Mouse (Mus musculus) left cerebral cortex, postnatal 36 days (tissue): ENCODE results near the gene Mgarp. TPM values are rescaled to one million over a fixed set of nuclear protein-coding genes. Genes with fewer than 3 reads are reported as not detected.
"Not testable (repeated sequence)": the region's sequence is repeated elsewhere in the genome, so short reads cannot be mapped to it uniquely, and the experiment has no call there.

Experiments
- DNase-seq, 2 experiments: peaks; one replicate each; pipeline ENCODE4 v3.0.0; 2021 to 2022; ENCODE audit warnings: low spot score in 2 of 2, mixed read lengths in 1 of 2
- intact Hi-C: fragments of 180-260 bp; cut with DNase I; formaldehyde crosslinking; loops from one replicate; pipeline ENCODE4 v1.15.1; 2025
- total RNA-seq, 2 experiments: library from RNA; stranded (reverse); gene quantifications; 2 replicates each; pipeline ENCODE4 v1.2.3; 2021

The Mgarp gene
- not detected for total RNA-seq

- intact Hi-C loops = no loop called here
- no peak for DNase-seq
Measured at GRCm38 (mm10) chr3:51396219-51397068, at the start of gene Mgarp. Gene Mgarp, minus strand, starts transcription at chr3:51396738.

- intact Hi-C loops = no loop called here
- DNase-seq = no peak
Measured at GRCm38 (mm10) chr3:51434871-51435595, 38.5 kb upstream of the Mgarp start.

DNA sequence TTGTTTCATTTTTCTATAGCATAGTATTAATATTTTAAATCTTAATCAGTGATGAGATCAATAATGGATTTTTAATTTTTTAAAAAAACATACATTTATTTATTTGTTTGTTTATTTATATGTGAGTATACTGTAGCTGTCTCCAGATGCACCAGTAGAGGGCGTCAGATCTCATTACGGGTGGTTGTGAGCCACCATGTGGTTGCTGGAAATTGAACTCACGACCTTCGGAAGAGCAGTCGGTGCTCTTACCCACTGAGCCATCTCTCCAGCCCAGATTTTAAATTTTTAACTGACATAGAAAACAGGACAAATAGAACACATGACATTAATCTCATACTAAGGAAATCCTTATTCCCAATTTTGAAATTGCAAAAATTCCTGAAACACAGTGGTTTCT lies 37.8 kb upstream of the Mgarp start:
- DNase-seq, intact Hi-C loops: not testable (repeated sequence)

DNA sequence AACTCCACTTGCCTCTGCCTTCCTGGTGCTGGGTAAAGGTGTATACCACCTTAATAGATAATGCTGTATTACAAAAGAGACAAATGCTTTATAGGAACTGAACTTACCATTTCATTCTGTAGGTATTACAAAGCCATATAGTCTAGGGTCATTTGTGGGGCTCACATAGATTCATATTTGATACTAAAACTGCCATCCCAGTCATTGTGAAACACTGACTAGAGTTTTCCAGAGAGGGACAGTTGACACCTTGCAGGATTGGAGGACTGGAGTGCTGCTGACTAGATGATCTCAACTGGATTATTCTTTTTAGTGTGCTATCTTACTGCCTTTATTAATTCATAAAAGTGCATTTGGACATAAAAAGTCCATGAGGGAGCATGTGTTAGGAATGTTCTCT lies 28.9 kb upstream of the Mgarp start:
- DNase-seq = no peak
- intact Hi-C loops = no loop called here

- intact Hi-C loops = no loop called here
- no peak for DNase-seq
Measured at GRCm38 (mm10) chr3:51421921-51422320, 25.4 kb upstream of the Mgarp start.

DNA sequence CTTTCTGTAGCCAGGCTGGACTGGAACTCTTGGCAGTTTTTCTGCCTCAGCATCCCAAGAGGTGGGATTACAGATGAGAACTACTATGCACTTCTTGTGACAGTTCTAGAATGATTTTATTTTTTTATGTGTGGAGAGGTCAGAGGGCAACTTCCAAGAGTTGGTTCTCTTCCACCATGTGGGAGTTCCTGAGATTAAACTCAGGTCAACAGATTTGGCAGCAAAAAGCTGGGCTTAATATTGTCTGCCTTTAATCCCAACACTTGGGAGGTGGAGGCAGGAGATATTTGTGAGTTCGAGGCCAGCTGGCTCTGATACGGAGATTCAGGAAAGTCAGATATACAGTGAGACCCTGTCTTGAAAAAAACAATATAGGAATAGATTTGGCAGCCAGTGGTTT lies 21.4 kb upstream of the Mgarp start:
- DNase-seq = no peak
- intact Hi-C loops = no loop called here

DNA sequence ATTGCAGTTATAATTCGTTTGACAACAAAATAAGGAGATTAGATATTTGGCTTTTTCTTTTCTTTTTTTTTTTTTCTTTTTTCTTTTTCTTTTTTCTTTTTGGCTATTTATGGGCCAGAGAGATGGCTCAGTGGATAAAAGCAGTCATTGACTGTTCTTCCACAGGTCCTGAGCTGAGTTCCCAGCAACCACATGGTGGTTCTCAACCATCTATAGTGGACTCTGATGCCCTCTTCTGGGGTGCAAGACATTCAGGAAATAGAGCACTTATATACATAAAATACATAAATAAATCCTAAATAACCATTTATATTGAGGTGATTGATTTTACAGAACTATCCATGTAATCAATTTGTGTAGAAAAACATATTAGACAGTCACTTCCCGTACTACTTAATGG lies 20.9 kb upstream of the Mgarp start:
- DNase-seq = no peak
- intact Hi-C loops = no loop called here

DNA sequence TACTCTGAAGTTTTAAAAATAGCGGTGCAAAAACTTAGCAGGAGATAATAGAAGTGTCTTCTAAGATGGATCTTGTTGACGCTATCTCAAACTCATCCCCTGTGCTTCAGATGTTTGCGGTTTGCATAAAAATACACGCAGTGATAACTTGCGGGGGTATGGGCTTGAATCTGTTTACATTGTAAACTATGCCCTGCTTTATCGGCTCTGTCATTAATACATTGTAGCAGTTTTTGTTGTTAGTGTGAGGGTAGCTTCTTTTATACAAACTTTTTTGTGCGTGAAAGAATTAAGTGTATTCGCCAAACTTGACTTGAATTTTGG lies 20.6 kb upstream of the Mgarp start:
- intact Hi-C loops = no loop called here
- DNase-seq = no peak

GRCm38 (mm10) chr3:51416364-51417134 lies 20.0 kb upstream of the Mgarp start:
- peak in 1 of 2 experiments; percentile 74 for DNase-seq
- intact Hi-C loops = no loop called here

GRCm38 (mm10) chr3:51416073-51416363 lies 19.5 kb upstream of the Mgarp start:
- intact Hi-C loops = no loop called here
- no peak for DNase-seq

- peak; percentile 97 to 99 for DNase-seq
- intact Hi-C loops = no loop called here
Measured at GRCm38 (mm10) chr3:51415098-51416072, 18.8 kb upstream of the Mgarp start, which contains the start of gene Naa15. Gene Naa15, plus strand, starts transcription at chr3:51415148.

- no peak for DNase-seq
- intact Hi-C loops = no loop called here
Measured at GRCm38 (mm10) chr3:51413276-51413675, 16.7 kb upstream of the Mgarp start.

- DNase-seq = no peak
- intact Hi-C loops = no loop called here
Measured at GRCm38 (mm10) chr3:51412457-51412856, 15.9 kb upstream of the Mgarp start.

GRCm38 (mm10) chr3:51408561-51409183 lies 12.1 kb upstream of the Mgarp start, which contains the start of gene Ndufc1:
Gene Ndufc1, minus strand, starts transcription at chr3:51408988.
- intact Hi-C loops = loop anchor here (5.0 kb wide), 1 partner anchor 36 kb away; no protein-coding TSS in a partner anchor
- peak; percentile 95 to 97 for DNase-seq

DNA sequence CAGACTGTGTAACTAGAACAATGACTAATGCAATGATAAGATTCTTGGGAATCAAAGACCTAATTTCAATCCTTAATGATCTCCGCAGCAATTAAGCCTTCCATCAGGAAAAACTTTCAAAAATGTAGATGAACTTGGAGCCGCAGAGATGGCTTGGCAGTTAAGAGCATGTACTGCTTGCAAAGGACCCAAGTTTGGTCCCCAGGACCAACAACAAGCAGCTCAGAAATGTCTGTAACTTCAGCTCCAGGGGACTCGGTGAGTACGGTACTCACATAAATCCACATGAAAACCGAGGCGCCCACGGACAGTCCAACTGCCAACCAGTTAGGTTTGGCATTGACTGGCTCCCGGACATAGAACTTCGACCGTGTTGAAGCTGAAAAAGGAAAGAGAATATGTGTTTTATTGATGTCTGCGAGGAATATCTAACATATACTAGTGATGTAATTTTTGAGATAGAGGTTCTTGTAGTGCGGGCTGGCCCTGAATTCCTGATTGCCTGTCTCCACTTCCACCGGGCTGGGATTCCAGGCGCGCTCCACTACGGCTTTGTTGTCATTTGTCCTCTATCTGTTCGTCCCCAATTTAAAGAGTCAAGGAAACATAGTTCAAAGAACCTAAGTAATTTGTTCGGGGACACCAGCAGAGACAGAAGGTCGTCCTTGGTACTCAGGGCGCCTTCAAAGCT lies 11.5 kb upstream of the Mgarp start:
- peak; percentile 8 to 28 for DNase-seq
- intact Hi-C loops = loop anchor here (5.0 kb wide), 1 partner anchor 36 kb away; no protein-coding TSS in a partner anchor

- no peak for DNase-seq
- intact Hi-C loops = no loop called here
Measured at GRCm38 (mm10) chr3:51402628-51403027, 6.1 kb upstream of the Mgarp start.

DNA sequence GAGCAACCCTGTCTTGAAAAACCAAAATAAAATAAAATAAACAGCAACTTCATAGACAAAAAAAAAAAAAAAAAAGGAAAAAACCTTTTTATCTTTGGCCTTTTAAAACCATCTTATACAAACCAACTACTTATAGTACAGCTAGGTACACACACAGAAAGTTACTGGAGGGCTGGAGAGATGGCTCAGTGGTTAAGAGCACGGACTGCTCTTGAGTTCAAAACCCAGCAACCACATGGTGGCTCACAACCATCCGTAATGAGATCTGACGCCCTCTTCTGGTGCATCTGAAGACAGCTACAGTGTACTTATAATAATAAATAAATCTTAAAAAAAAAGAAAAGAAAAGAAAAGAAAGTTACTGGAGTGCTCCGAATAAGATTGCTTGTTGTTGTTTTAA lies 5.5 kb upstream of the Mgarp start:
- intact Hi-C loops, DNase-seq: not testable (repeated sequence)

DNA sequence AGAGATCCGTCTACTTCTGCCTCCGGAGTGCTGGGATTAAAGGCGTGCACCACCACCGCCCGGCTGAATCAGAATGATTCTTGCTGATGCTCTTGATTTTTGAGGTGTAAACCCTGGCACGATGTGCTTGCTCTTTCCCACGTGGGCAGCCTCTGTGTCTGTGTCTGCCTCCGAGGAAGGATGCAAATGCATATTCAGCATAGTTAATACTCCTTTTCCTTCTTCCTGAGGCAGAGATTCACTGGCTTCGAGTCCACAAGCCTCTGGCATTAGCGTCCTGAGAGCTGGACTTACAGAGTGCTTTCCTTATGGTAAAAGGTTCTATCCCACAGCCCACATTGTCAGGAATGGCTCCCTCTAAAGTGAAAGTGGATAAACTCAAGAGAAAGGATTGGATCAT lies 4.1 kb upstream of the Mgarp start:
- intact Hi-C loops = no loop called here
- DNase-seq = no peak
